Comparison of ENCODE assay signal across 17 mouse cellular contexts in genomic region chr10:116386391-116386885, GRCm38 (mm10).
DNase-seq lines count a peak whose midpoint lies in the region; ATAC-seq and TF ChIP-seq lines count a peak whose summit lies in the region.
"Had no signal": no experiment of that assay in that cellular context is flagged by ENCODE, and none has a peak within 500 bp of the region (broad histone marks: within the 10 kb centered on the region; RNA-seq: fewer than 3 reads in every experiment).

No protein-coding gene starts in this region.

- peak; percentile 43 for DNase-seq in embryonic facial prominence, embryonic 11.5 days (ENCODE audit: low spot score)
- DNase-seq in embryonic facial prominence, embryonic 10.5 days (ENCODE audit: low spot score) = no peak
- DNase-seq in brain, embryonic 14.5 days (ENCODE audit: low read depth) = peak; percentile 86
- DNase-seq: adrenal gland, postnatal 10 days; gastrocnemius, postnatal 25 days; layer of hippocampus, postnatal 36 days; lung, adult 18-20 months; thymus, adult 18-20 months had no signal

- no peak overlapping the region for H3K4me2 ChIP-seq in embryonic facial prominence, embryonic 11.5 days (ENCODE audit: low read depth, low read length)
- no peak overlapping the region for H3K4me2 ChIP-seq in kidney, embryonic 16.5 days (replicated peaks; ENCODE audit: low read depth, low read length)
- H3K4me2 ChIP-seq in kidney, embryonic 14.5 days (replicated peaks; ENCODE audit: low read depth, low read length) = no peak overlapping the region
- no peak overlapping the region for H3K4me2 ChIP-seq in forebrain, embryonic 16.5 days (ENCODE audit: low read length)
- no peak overlapping the region for H3K4me2 ChIP-seq in liver, embryonic 12.5 days
- H3K4me2 ChIP-seq: heart, embryonic 13.5 days; hindbrain, embryonic 13.5 days; limb, embryonic 12.5 days had no signal

- no peak for ATAC-seq in embryonic facial prominence, embryonic 11.5 days (replicated peaks; ENCODE audit: insufficient number of reproducible peaks, low FRiP score, low TSS enrichment, low read depth)
- ATAC-seq in kidney, embryonic 16.5 days (ENCODE audit: low FRiP score, low TSS enrichment) = peak; percentile 32; the same call in 1 of the 2 replicates
- ATAC-seq in kidney, embryonic 14.5 days (ENCODE audit: low FRiP score, low TSS enrichment) = no peak
- peak; percentile 69 for ATAC-seq in forebrain, embryonic 16.5 days
- no peak for ATAC-seq in liver, embryonic 12.5 days
- no peak for ATAC-seq in frontal cortex, adult (ENCODE audit: low TSS enrichment)

- no peak for TF ChIP-seq CTCF in brain, embryonic 14.5 days (IDR thresholded peaks at IDR 0.05; ENCODE audit: borderline replicate concordance, extremely low read depth, insufficient read depth, insufficient read length)

- H3K27ac ChIP-seq in embryonic facial prominence, embryonic 11.5 days (replicated peaks; ENCODE audit: low read depth, low read length) = no peak overlapping the region
- no peak overlapping the region for H3K27ac ChIP-seq in embryonic facial prominence, embryonic 10.5 days (replicated peaks)
- no peak overlapping the region for H3K27ac ChIP-seq in kidney, embryonic 16.5 days (ENCODE audit: low read length)
- H3K27ac ChIP-seq in kidney, embryonic 14.5 days (ENCODE audit: low read depth, low read length) = no peak overlapping the region
- no peak overlapping the region for H3K27ac ChIP-seq in forebrain, embryonic 16.5 days (ENCODE audit: low read length)
- no peak overlapping the region for H3K27ac ChIP-seq in liver, embryonic 12.5 days
- H3K27ac ChIP-seq: heart, embryonic 13.5 days; hindbrain, embryonic 13.5 days; kidney, postnatal 0 days; limb, embryonic 12.5 days had no signal

- H3K36me3 ChIP-seq in embryonic facial prominence, embryonic 11.5 days (replicated peaks; ENCODE audit: control insufficient read depth, insufficient read depth, low read depth, low read length) = no peaks in the 10 kb centered on the region
- no peaks in the 10 kb centered on the region for H3K36me3 ChIP-seq in embryonic facial prominence, embryonic 10.5 days (replicated peaks)
- H3K36me3 ChIP-seq in kidney, embryonic 16.5 days (ENCODE audit: insufficient read depth, low read length) = no peaks in the 10 kb centered on the region
- H3K36me3 ChIP-seq in kidney, embryonic 14.5 days (ENCODE audit: control insufficient read depth, insufficient read depth, low read length) = no peaks in the 10 kb centered on the region
- no peaks in the 10 kb centered on the region for H3K36me3 ChIP-seq in forebrain, embryonic 16.5 days (ENCODE audit: control insufficient read depth, insufficient read depth)
- no peaks in the 10 kb centered on the region for H3K36me3 ChIP-seq in liver, embryonic 12.5 days
- H3K36me3 ChIP-seq: hindbrain, embryonic 13.5 days; limb, embryonic 12.5 days had no signal

- no peaks in the 10 kb centered on the region for H3K4me1 ChIP-seq in embryonic facial prominence, embryonic 11.5 days (ENCODE audit: control insufficient read depth, insufficient read depth, low read length)
- peaks cover 15% of the 10 kb centered on the region; the same call in 1 of the 2 replicates for H3K4me1 ChIP-seq in embryonic facial prominence, embryonic 10.5 days
- H3K4me1 ChIP-seq in kidney, embryonic 16.5 days (ENCODE audit: insufficient read depth, low read length) = peaks cover 17% of the 10 kb centered on the region
- H3K4me1 ChIP-seq in kidney, embryonic 14.5 days (ENCODE audit: control insufficient read depth, insufficient read depth, low read length) = 0 out of 2 replicates have a peak, but pooled peaks cover 2% of the 10 kb centered on the region
- H3K4me1 ChIP-seq in forebrain, embryonic 16.5 days (replicated peaks; ENCODE audit: control insufficient read depth, insufficient read depth, low read length) = peaks cover 13% of the 10 kb centered on the region
- H3K4me1 ChIP-seq in liver, embryonic 12.5 days = no peaks in the 10 kb centered on the region

- H3K4me3 ChIP-seq in embryonic facial prominence, embryonic 11.5 days (ENCODE audit: low read depth, low read length) = no peak overlapping the region
- H3K4me3 ChIP-seq in embryonic facial prominence, embryonic 10.5 days = no peak overlapping the region
- H3K4me3 ChIP-seq in kidney, embryonic 16.5 days (ENCODE audit: low read length) = no peak overlapping the region
- H3K4me3 ChIP-seq in kidney, embryonic 14.5 days (ENCODE audit: low read length) = no peak overlapping the region
- no peak overlapping the region for H3K4me3 ChIP-seq in forebrain, embryonic 16.5 days (replicated peaks; ENCODE audit: low read length)
- H3K4me3 ChIP-seq in liver, embryonic 12.5 days = no peak overlapping the region
- H3K4me3 ChIP-seq: heart, embryonic 13.5 days; hindbrain, embryonic 13.5 days; limb, embryonic 12.5 days had no signal

- no peaks in the 10 kb centered on the region for H3K27me3 ChIP-seq in embryonic facial prominence, embryonic 11.5 days (ENCODE audit: control insufficient read depth, insufficient read depth, low read length)
- H3K27me3 ChIP-seq in embryonic facial prominence, embryonic 10.5 days (replicated peaks; ENCODE audit: low read depth, poor library complexity, severe bottlenecking) = peaks cover 3% of the 10 kb centered on the region; the same call in 1 of the 2 replicates
- no peaks in the 10 kb centered on the region for H3K27me3 ChIP-seq in kidney, embryonic 16.5 days (ENCODE audit: insufficient read depth, low read length)
- H3K27me3 ChIP-seq in kidney, embryonic 14.5 days (ENCODE audit: control insufficient read depth, insufficient read depth, low read length) = no peaks in the 10 kb centered on the region
- 0 out of 2 replicates have a peak, but pooled peaks cover 2% of the 10 kb centered on the region for H3K27me3 ChIP-seq in forebrain, embryonic 16.5 days (replicated peaks; ENCODE audit: control insufficient read depth, insufficient read depth, low read length)
- no peaks in the 10 kb centered on the region for H3K27me3 ChIP-seq in liver, embryonic 12.5 days (replicated peaks)
- H3K27me3 ChIP-seq: heart, embryonic 13.5 days; limb, embryonic 12.5 days had no signal

- TF ChIP-seq POLR2A in brain, embryonic 14.5 days (IDR thresholded peaks at IDR 0.05; ENCODE audit: borderline replicate concordance, extremely low read depth, insufficient read depth, insufficient read length, poor library complexity, severe bottlenecking) = no peak

- H3K9me3 ChIP-seq in embryonic facial prominence, embryonic 11.5 days (replicated peaks; ENCODE audit: control insufficient read depth, low read length) = no peaks in the 10 kb centered on the region
- H3K9me3 ChIP-seq in embryonic facial prominence, embryonic 10.5 days = no peaks in the 10 kb centered on the region
- H3K9me3 ChIP-seq in kidney, embryonic 16.5 days (ENCODE audit: low read length) = no peaks in the 10 kb centered on the region
- H3K9me3 ChIP-seq in kidney, embryonic 14.5 days (ENCODE audit: control insufficient read depth, low read length) = no peaks in the 10 kb centered on the region
- no peaks in the 10 kb centered on the region for H3K9me3 ChIP-seq in forebrain, embryonic 16.5 days (ENCODE audit: control insufficient read depth, low read length)
- H3K9me3 ChIP-seq in liver, embryonic 12.5 days (replicated peaks) = no peaks in the 10 kb centered on the region
- H3K9me3 ChIP-seq: heart, embryonic 13.5 days; hindbrain, embryonic 13.5 days; limb, embryonic 12.5 days had no signal

- 44% methylated on average over 7 of the region's 7 CpGs for WGBS in embryonic facial prominence, embryonic 11.5 days
- WGBS in embryonic facial prominence, embryonic 10.5 days = 56% methylated on average over 7 of the region's 7 CpGs
- WGBS in kidney, embryonic 16.5 days = 31% methylated on average over 7 of the region's 7 CpGs
- 39% methylated on average over 7 of the region's 7 CpGs for WGBS in kidney, embryonic 14.5 days
- WGBS in forebrain, embryonic 16.5 days = 12% methylated on average over 7 of the region's 7 CpGs
- WGBS in liver, embryonic 12.5 days (ENCODE audit: insufficient replicate concordance) = 52% methylated on average over 7 of the region's 7 CpGs

- H3K9ac ChIP-seq in embryonic facial prominence, embryonic 11.5 days (replicated peaks; ENCODE audit: low read length) = no peak overlapping the region
- no peak overlapping the region for H3K9ac ChIP-seq in kidney, embryonic 16.5 days (replicated peaks; ENCODE audit: low read length)
- no peak overlapping the region for H3K9ac ChIP-seq in kidney, embryonic 14.5 days (ENCODE audit: low read depth, low read length)
- H3K9ac ChIP-seq in forebrain, embryonic 16.5 days (replicated peaks; ENCODE audit: low read depth, low read length) = no peak overlapping the region
- H3K9ac ChIP-seq in liver, embryonic 12.5 days = no peak overlapping the region
- H3K9ac ChIP-seq: heart, embryonic 13.5 days; hindbrain, embryonic 13.5 days; limb, embryonic 12.5 days had no signal

Comparison
In these comparisons a context has a peak if more than half of its experiments do, and no peak if none do; other contexts are left out.
1. ATAC-seq: peak in kidney, embryonic 16.5 days (single experiment) and forebrain, embryonic 16.5 days (single experiment); none in embryonic facial prominence, embryonic 11.5 days (single experiment), kidney, embryonic 14.5 days (single experiment), liver, embryonic 12.5 days (single experiment) and frontal cortex, adult (single experiment).